Mouse (Mus musculus) MEL (cell line): ENCODE data around the gene Rab31. TPM values are rescaled to one million over a fixed set of nuclear protein-coding genes. Genes with fewer than 3 reads are reported as not detected.

ENCODE experiments used
- DNase-seq: peaks from one replicate; pipeline ENCODE4 v3.0.0; 2011; ENCODE audit warnings: low read depth, low spot score
- H3K27ac ChIP-seq: 2 replicates; pipeline ENCODE4 v1.5.1; 2012; ENCODE audit warnings: low read depth, mild to moderate bottlenecking, control low read depth, low read length, moderate library complexity; ENCODE audit not compliant: control insufficient read depth
- H3K27me3 ChIP-seq, 2 experiments: fragments of 150-350 bp in 1 of 2; sonication (generic) in 1 of 2; 2 replicates each; pipeline ENCODE4 v1.6.1; 2012; ENCODE audit warnings: low read length in 2 of 2, mild to moderate bottlenecking in 2 of 2, improper control_type of control experiment in 1 of 2, moderate library complexity in 1 of 2; ENCODE audit not compliant: insufficient read depth in 2 of 2, control insufficient read depth in 1 of 2
- H3K36me3 ChIP-seq, 2 experiments: 2 replicates each; pipeline ENCODE4 v1.6.1; 2012 to 2014; ENCODE audit warnings: low read length in 2 of 2, improper control_type of control experiment in 1 of 2, inconsistent platforms in 1 of 2, mild to moderate bottlenecking in 1 of 2; ENCODE audit not compliant: insufficient read depth in 2 of 2, control insufficient read depth in 1 of 2
- H3K4me1 ChIP-seq, 2 experiments: fragments of 150-350 bp in 1 of 2; sonication (generic) in 1 of 2; 2 replicates each; pipeline ENCODE4 v1.6.1; 2012; ENCODE audit warnings: low read length in 2 of 2, improper control_type of control experiment in 1 of 2, mild to moderate bottlenecking in 1 of 2; ENCODE audit not compliant: insufficient read depth in 2 of 2, control insufficient read depth in 1 of 2
- H3K4me3 ChIP-seq, 2 experiments: fragments of 150-350 bp in 1 of 2; sonication (generic) in 1 of 2; 2 replicates each; pipeline ENCODE4 v1.5.1; 2012; ENCODE audit warnings: low read depth in 2 of 2, low read length in 2 of 2, mild to moderate bottlenecking in 2 of 2, moderate library complexity in 2 of 2, control low read depth in 1 of 2, improper control_type of control experiment in 1 of 2; ENCODE audit not compliant: control insufficient read depth in 1 of 2, insufficient read depth in 1 of 2
- H3K79me2 ChIP-seq: 2 replicates; pipeline ENCODE4 v1.6.1; 2012; ENCODE audit warnings: mild to moderate bottlenecking, low read length, moderate library complexity; ENCODE audit not compliant: control insufficient read depth, poor library complexity, insufficient read depth
- H3K9ac ChIP-seq: 2 replicates; pipeline ENCODE4 v1.6.1; 2012; ENCODE audit warnings: low read depth, mild to moderate bottlenecking, control low read depth, low read length, moderate library complexity; ENCODE audit not compliant: control insufficient read depth, poor library complexity, severe bottlenecking
- H3K9me3 ChIP-seq: fragments of 150-350 bp; sonication (generic); replicated peaks from 2 replicates; pipeline ENCODE4 v1.6.1; 2012; ENCODE audit warnings: mild to moderate bottlenecking, low read length, improper control_type of control experiment, moderate library complexity; ENCODE audit not compliant: insufficient read depth
- CHD1 ChIP-seq: IDR thresholded peaks from 2 replicates; pipeline ENCODE4 v1.6.1; 2012; ENCODE audit warnings: low read depth, mild to moderate bottlenecking, inconsistent platforms, low read length, improper control_type of control experiment
- CHD2 ChIP-seq: IDR thresholded peaks from 2 replicates; pipeline ENCODE4 v1.6.1; 2011; ENCODE audit warnings: low read length, improper control_type of control experiment
- ELF1 ChIP-seq: IDR thresholded peaks from 2 replicates; pipeline ENCODE4 v1.6.1; 2014; ENCODE audit warnings: low read depth, mild to moderate bottlenecking, inconsistent platforms, low read length, improper control_type of control experiment, moderate library complexity
- GABPA ChIP-seq: IDR thresholded peaks from 2 replicates; pipeline ENCODE4 v1.6.1; 2012; ENCODE audit warnings: low read depth, mild to moderate bottlenecking, inconsistent platforms, low read length, improper control_type of control experiment, moderate library complexity
- GATA1 ChIP-seq: IDR thresholded peaks from 2 replicates; pipeline ENCODE4 v1.6.1; 2011; ENCODE audit warnings: low read depth, low read length, improper control_type of control experiment
- JUND ChIP-seq: IDR thresholded peaks from 2 replicates; pipeline ENCODE4 v1.6.1; 2011; ENCODE audit warnings: low read depth, mild to moderate bottlenecking, improper control_type of control experiment, low read length
- KAT2A ChIP-seq: conservative IDR thresholded peaks from 2 replicates; pipeline ENCODE4 v1.6.1; 2012; ENCODE audit warnings: low read depth, low read length, improper control_type of control experiment, inconsistent platforms
- MAFK ChIP-seq: IDR thresholded peaks from 2 replicates; pipeline ENCODE4 v1.6.1; 2011; ENCODE audit warnings: low read depth, mild to moderate bottlenecking, low read length, improper control_type of control experiment, borderline replicate concordance
- MAX ChIP-seq: IDR thresholded peaks from 2 replicates; pipeline ENCODE4 v1.6.1; 2011; ENCODE audit warnings: low read length, improper control_type of control experiment
- MXI1 ChIP-seq: IDR thresholded peaks from 2 replicates; pipeline ENCODE4 v1.6.1; 2011; ENCODE audit warnings: mild to moderate bottlenecking, low read depth, low read length, improper control_type of control experiment
- MYC ChIP-seq: IDR thresholded peaks from 2 replicates; pipeline ENCODE4 v1.6.1; 2011; ENCODE audit warnings: low read depth, mild to moderate bottlenecking, low read length, improper control_type of control experiment, moderate library complexity
- NELFE ChIP-seq: IDR thresholded peaks from 2 replicates; pipeline ENCODE4 v1.6.1; 2011; ENCODE audit warnings: low read depth, low read length, improper control_type of control experiment
- POLR2AphosphoS2 ChIP-seq: IDR thresholded peaks from 2 replicates; pipeline ENCODE4 v1.6.1; 2011; ENCODE audit warnings: low read length, improper control_type of control experiment
- POLR2AphosphoS5 ChIP-seq: IDR thresholded peaks from 2 replicates; pipeline ENCODE4 v1.6.1; 2012; ENCODE audit warnings: low read depth, borderline replicate concordance, mild to moderate bottlenecking, inconsistent platforms, low read length, moderate library complexity, mixed read lengths
- RCOR1 ChIP-seq: IDR thresholded peaks from 2 replicates; pipeline ENCODE4 v1.6.1; 2012; ENCODE audit warnings: low read depth, mild to moderate bottlenecking, inconsistent platforms, low read length, improper control_type of control experiment
- TAL1 ChIP-seq: IDR thresholded peaks from 2 replicates; pipeline ENCODE4 v1.6.1; 2012; ENCODE audit warnings: mild to moderate bottlenecking, inconsistent platforms, low read length, moderate library complexity, mixed read lengths
- TCF12 ChIP-seq: IDR thresholded peaks from 2 replicates; pipeline ENCODE4 v1.6.1; 2014; ENCODE audit warnings: low read depth, mild to moderate bottlenecking, inconsistent platforms, low read length, improper control_type of control experiment, moderate library complexity
- USF2 ChIP-seq, 2 experiments: IDR thresholded peaks; 2 replicates each; pipeline ENCODE4 v1.6.1; 2011 to 2012; ENCODE audit warnings: improper control_type of control experiment in 2 of 2, low read length in 2 of 2, borderline replicate concordance in 1 of 2, inconsistent platforms in 1 of 2, low read depth in 1 of 2, mild to moderate bottlenecking in 1 of 2; ENCODE audit not compliant: insufficient read depth in 1 of 2
- ZC3H11A ChIP-seq: IDR thresholded peaks from 2 replicates; pipeline ENCODE4 v1.6.1; 2012; ENCODE audit warnings: low read depth, mild to moderate bottlenecking, inconsistent platforms, low read length, improper control_type of control experiment
- ZKSCAN1 ChIP-seq: IDR thresholded peaks from 2 replicates; pipeline ENCODE4 v1.6.1; 2012; ENCODE audit warnings: low read depth, mild to moderate bottlenecking, inconsistent platforms, low read length, improper control_type of control experiment, moderate library complexity
- ZMIZ1 ChIP-seq: IDR thresholded peaks from 2 replicates; pipeline ENCODE4 v1.6.1; 2012; ENCODE audit warnings: low read depth, mild to moderate bottlenecking, inconsistent platforms, low read length, improper control_type of control experiment, moderate library complexity
- ZNF384 ChIP-seq: IDR thresholded peaks from 2 replicates; pipeline ENCODE4 v1.6.1; 2012; ENCODE audit warnings: low read depth, mild to moderate bottlenecking, inconsistent platforms, low read length, improper control_type of control experiment
- polyA plus RNA-seq, 2 experiments: library from polyadenylated mRNA; stranded (reverse) in 1 of 2; unstranded in 1 of 2; fragments of >175 nt in 1 of 2; fragments of >200 nt in 1 of 2; gene quantifications; 2 replicates each; pipeline versions ENCODE4 v1.2.1 to v1.2.4; 2012; ENCODE audit warnings: low replicate concordance in 2 of 2, low read depth in 1 of 2; ENCODE audit not compliant: insufficient read length in 2 of 2, insufficient read depth in 1 of 2, missing spikeins in 1 of 2
- total RNA-seq: library from RNA; depleted of rRNA; stranded (reverse); fragments of 300-350 nt; gene quantifications from 2 replicates; pipeline ENCODE4 v1.2.3, GENCODE M21; 2012

The Rab31 gene
- total and polyA plus RNA-seq, 3 experiments = 23.6 to 25.7 TPM; not detected in 1

DNA sequence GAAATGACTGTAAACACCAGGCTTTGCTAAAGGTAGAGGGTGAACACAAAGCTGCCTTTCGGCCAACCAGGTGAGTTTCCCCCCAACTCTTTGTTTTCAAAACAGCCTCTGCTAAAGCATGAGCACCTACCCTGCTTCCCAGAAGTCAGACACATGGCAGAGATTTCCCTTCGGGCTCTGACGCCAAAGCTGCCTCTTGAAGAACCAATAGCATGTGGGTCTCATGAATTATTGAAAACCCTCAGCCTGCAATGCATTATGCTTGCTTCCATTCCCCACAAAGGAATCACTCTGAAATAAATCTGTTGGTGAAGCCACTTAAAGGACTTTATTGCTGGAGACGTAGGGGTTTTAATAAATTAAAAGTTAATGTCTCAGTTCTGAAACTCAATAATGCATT is 72.5 kb downstream of the Rab31 start:
- no peaks in the 10 kb centered on the region for H3K27me3 ChIP-seq
- H3K9me3 ChIP-seq = no peaks in the 10 kb centered on the region
- no peak overlapping the region for H3K4me3 ChIP-seq
- no peak overlapping the region for H3K9ac ChIP-seq
- no peaks in the 10 kb centered on the region for H3K79me2 ChIP-seq
- H3K4me1 ChIP-seq = peaks cover 5 to 12% of the 10 kb centered on the region in 2 experiments; a peak in 3 of 4 replicates
- no peak overlapping the region for H3K27ac ChIP-seq
- TF ChIP-seq USF2 (IDR thresholded peaks at IDR 0.05; ENCODE audit: borderline replicate concordance in 1 of 2, insufficient read depth in 1 of 2, low read depth in 1 of 2, low read length in 2 of 2) (no peak), GATA1 (no peak), TCF12 (no peak), GABPA (no peak), MYC (no peak), MAX (no peak), ZMIZ1 (no peak), CHD1 (no peak), JUND (no peak), ZC3H11A (no peak), ELF1 (no peak), POLR2AphosphoS5 (no peak), ZNF384 (no peak), TAL1 (no peak), POLR2AphosphoS2 (no peak), ZKSCAN1 (no peak), MAFK (no peak), RCOR1 (no peak)
- DNase-seq = no peak
- H3K36me3 ChIP-seq = no peaks in the 10 kb centered on the region; a peak in 2 of 4 replicates

DNA sequence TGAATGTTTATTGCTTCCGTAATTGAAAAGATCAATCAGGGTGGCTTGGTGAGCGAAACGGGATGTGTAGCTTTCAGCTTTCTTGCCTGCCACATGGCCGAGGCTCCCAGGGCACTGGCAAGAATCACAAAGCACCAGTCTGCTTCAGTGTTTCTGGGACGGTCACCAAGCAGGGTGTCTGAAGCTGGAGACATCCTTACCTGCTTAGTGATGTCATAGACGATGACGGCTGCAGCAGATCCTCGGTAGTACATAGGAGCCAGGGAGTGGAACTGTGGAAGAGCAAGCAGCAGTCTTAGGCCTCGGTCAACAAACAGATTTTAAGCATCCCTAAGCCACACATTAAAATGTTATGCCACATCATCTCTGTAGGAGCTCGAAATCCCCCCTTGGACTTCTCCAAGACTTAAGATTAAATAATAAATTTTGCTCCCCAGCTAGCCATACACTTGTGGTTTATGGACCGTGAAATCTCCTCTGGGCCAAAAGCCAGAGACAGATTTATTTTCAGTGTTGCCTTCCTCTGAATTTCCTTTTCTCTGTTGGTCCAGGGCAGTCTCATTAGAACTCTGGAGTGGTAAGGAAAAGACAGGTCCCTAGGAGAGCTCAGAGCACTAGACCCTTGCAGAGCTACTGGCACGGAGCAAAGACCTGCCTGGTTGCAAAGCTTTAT is 74.6 kb downstream of the Rab31 start:
- DNase-seq = no peak
- H3K9ac ChIP-seq = no peak overlapping the region
- no peak for TF ChIP-seq ZC3H11A
- no peak for TF ChIP-seq KAT2A
- no peak for TF ChIP-seq NELFE
- no peak for TF ChIP-seq MXI1
- no peak for TF ChIP-seq CHD2
- TF ChIP-seq, all 39 proteins: peak for 0

More for the DNA sequence above, 74.6 kb downstream of the Rab31 start:
- Histone ChIP-seq H3K36me3 (no peaks in the 10 kb centered on the region; a peak in 1 of 4 replicates), H3K27me3 (no peaks in the 10 kb centered on the region), H3K9me3 (no peaks in the 10 kb centered on the region), H3K4me3 (no peak overlapping the region), H3K27ac (no peak overlapping the region), H3K79me2 (no peaks in the 10 kb centered on the region), H3K4me1 (no peaks in the 10 kb centered on the region)
